Mouse (Mus musculus): Measurements from ENCODE around the gene Siah2. TPM values are rescaled to one million over a fixed set of nuclear protein-coding genes. Genes with fewer than 3 reads are reported as not detected.

The Siah2 gene
- 5.8 and 5.9 TPM in 2 replicates for polyA plus RNA-seq (2015; fragmentation: Nextera tagmentation; extraction: Ambion mirVana)

- H3K4me1 ChIP-seq (replicated peaks), result peaks cover 21% of the 10 kb centered on the region
- no peaks in the 10 kb centered on the region for H3K9me3 ChIP-seq
- peak within 1 kb of the TSS; percentile 91 for H3K9ac ChIP-seq (replicated peaks)
- H3K27ac ChIP-seq, result peak within 1 kb of the TSS; percentile 82
- peak within 1 kb of the TSS; percentile 90 for H3K4me2 ChIP-seq (replicated peaks)
- peak within 1 kb of the TSS; percentile 73 for H3K4me3 ChIP-seq (replicated peaks)
- H3K27me3 ChIP-seq, result peaks cover 12% of the 10 kb centered on the region; the same call in 1 of the 2 replicates
- peak; percentile 97 for ATAC-seq
- under 1% methylated on average over 82 of the region's 87 CpGs for WGBS
- no peaks in the 10 kb centered on the region for H3K36me3 ChIP-seq
Measured at GRCm38 (mm10) chr3:58691997-58692721, at the start of gene Siah2. Gene Siah2, minus strand, starts transcription at chr3:58692400.

GRCm38 (mm10) chr3:58739536-58739935 lies 47.3 kb upstream of the Siah2 start:
- H3K4me1 ChIP-seq (replicated peaks), result peaks cover 10% of the 10 kb centered on the region

GRCm38 (mm10) chr3:58738346-58739089 lies 46.3 kb upstream of the Siah2 start:
- H3K4me1 ChIP-seq (replicated peaks), result peaks cover 10% of the 10 kb centered on the region
- no peak overlapping the region for H3K9ac ChIP-seq (replicated peaks)
- peak; percentile 45; the same call in 1 of the 2 replicates for ATAC-seq
- 0 out of 2 replicates have a peak, but pooled peaks cover 4% of the 10 kb centered on the region for H3K27me3 ChIP-seq
- H3K27ac ChIP-seq, result no peak overlapping the region
- WGBS, result 11% methylated on average over 6 of the region's 6 CpGs
- H3K9me3 ChIP-seq, result no peaks in the 10 kb centered on the region
- H3K4me3 ChIP-seq (replicated peaks), result no peak overlapping the region
- H3K36me3 ChIP-seq, result no peaks in the 10 kb centered on the region
- H3K4me2 ChIP-seq (replicated peaks), result no peak overlapping the region

More at GRCm38 (mm10) chr3:58739536-58739935, 47.3 kb upstream of the Siah2 start:
- 0 out of 2 replicates have a peak, but pooled peaks cover 4% of the 10 kb centered on the region for H3K27me3 ChIP-seq
- no peak overlapping the region for H3K9ac ChIP-seq (replicated peaks)
- no peaks in the 10 kb centered on the region for H3K36me3 ChIP-seq
- 0 out of 2 replicates have a peak, but pooled peaks have one; percentile 37 for ATAC-seq
- H3K4me3 ChIP-seq (replicated peaks), result no peak overlapping the region
- H3K27ac ChIP-seq, result no peak overlapping the region
- WGBS, result 75% methylated on average over 2 of the region's 2 CpGs
- no peak overlapping the region for H3K4me2 ChIP-seq (replicated peaks)
- H3K9me3 ChIP-seq, result no peaks in the 10 kb centered on the region

GRCm38 (mm10) chr3:58731520-58731919 lies 39.3 kb upstream of the Siah2 start:
- no peak for ATAC-seq

GRCm38 (mm10) chr3:58730580-58730979 lies 38.4 kb upstream of the Siah2 start:
- H3K36me3 ChIP-seq, result no peaks in the 10 kb centered on the region
- 82% methylated on average over 3 of the region's 3 CpGs for WGBS
- no peak overlapping the region for H3K9ac ChIP-seq (replicated peaks)
- no peak overlapping the region for H3K4me3 ChIP-seq (replicated peaks)
- peaks cover 12% of the 10 kb centered on the region for H3K4me1 ChIP-seq (replicated peaks)
- no peaks in the 10 kb centered on the region for H3K27me3 ChIP-seq
- ATAC-seq, result no peak
- H3K4me2 ChIP-seq (replicated peaks), result no peak overlapping the region
- no peak overlapping the region for H3K27ac ChIP-seq
- H3K9me3 ChIP-seq, result no peaks in the 10 kb centered on the region

More at GRCm38 (mm10) chr3:58731520-58731919, 39.3 kb upstream of the Siah2 start:
- Histone ChIP-seq H3K9me3 (no peaks in the 10 kb centered on the region), H3K27ac (no peak overlapping the region), H3K27me3 (no peaks in the 10 kb centered on the region), H3K4me1 (replicated peaks) (peaks cover 12% of the 10 kb centered on the region), H3K4me3 (replicated peaks) (no peak overlapping the region), H3K36me3 (no peaks in the 10 kb centered on the region), H3K4me2 (replicated peaks) (no peak overlapping the region), H3K9ac (replicated peaks) (no peak overlapping the region)
- WGBS, result 81% methylated on average over 5 of the region's 5 CpGs

- no peaks in the 10 kb centered on the region for H3K36me3 ChIP-seq
- no peaks in the 10 kb centered on the region for H3K27me3 ChIP-seq
- no peak overlapping the region for H3K9ac ChIP-seq (replicated peaks)
- ATAC-seq, result peak; percentile 57
- H3K27ac ChIP-seq, result no peak overlapping the region
- H3K4me3 ChIP-seq (replicated peaks), result no peak overlapping the region
- no peaks in the 10 kb centered on the region for H3K9me3 ChIP-seq
- no peak overlapping the region for H3K4me2 ChIP-seq (replicated peaks)
- H3K4me1 ChIP-seq (replicated peaks), result peaks cover 12% of the 10 kb centered on the region
Measured at GRCm38 (mm10) chr3:58729549-58729948, 37.3 kb upstream of the Siah2 start.

GRCm38 (mm10) chr3:58727601-58728000 lies 35.4 kb upstream of the Siah2 start:
- Histone ChIP-seq H3K4me3 (replicated peaks) (no peak overlapping the region), H3K9ac (replicated peaks) (no peak overlapping the region), H3K4me2 (replicated peaks) (no peak overlapping the region), H3K4me1 (replicated peaks) (peaks cover 12% of the 10 kb centered on the region), H3K27me3 (no peaks in the 10 kb centered on the region), H3K36me3 (no peaks in the 10 kb centered on the region), H3K9me3 (no peaks in the 10 kb centered on the region), H3K27ac (no peak overlapping the region)
- WGBS, result 89% methylated on average over 4 of the region's 4 CpGs
- ATAC-seq, result no peak

- no peaks in the 10 kb centered on the region for H3K36me3 ChIP-seq
- H3K4me3 ChIP-seq (replicated peaks), result no peak overlapping the region
- no peaks in the 10 kb centered on the region for H3K9me3 ChIP-seq
- no peak overlapping the region for H3K27ac ChIP-seq
- no peak overlapping the region for H3K9ac ChIP-seq (replicated peaks)
- no peak for ATAC-seq
- H3K4me1 ChIP-seq (replicated peaks), result peaks cover 12% of the 10 kb centered on the region
- no peak overlapping the region for H3K4me2 ChIP-seq (replicated peaks)
- no peaks in the 10 kb centered on the region for H3K27me3 ChIP-seq
- 50% methylated on average over 3 of the region's 3 CpGs for WGBS
Measured at GRCm38 (mm10) chr3:58727012-58727411, 34.8 kb upstream of the Siah2 start.

- Histone ChIP-seq H3K27ac (no peak overlapping the region), H3K9ac (replicated peaks) (no peak overlapping the region), H3K27me3 (no peaks in the 10 kb centered on the region), H3K36me3 (no peaks in the 10 kb centered on the region), H3K9me3 (no peaks in the 10 kb centered on the region), H3K4me3 (replicated peaks) (no peak overlapping the region), H3K4me1 (replicated peaks) (peaks cover 12% of the 10 kb centered on the region), H3K4me2 (replicated peaks) (no peak overlapping the region)
- no peak for ATAC-seq
- 90% methylated on average over 3 of the region's 3 CpGs for WGBS
Measured at GRCm38 (mm10) chr3:58726374-58726773, 34.2 kb upstream of the Siah2 start.

GRCm38 (mm10) chr3:58724815-58725214 lies 32.6 kb upstream of the Siah2 start:
- no peak for ATAC-seq
- H3K4me3 ChIP-seq (replicated peaks), result no peak overlapping the region
- no peak overlapping the region for H3K4me2 ChIP-seq (replicated peaks)
- H3K27ac ChIP-seq, result no peak overlapping the region
- peaks cover 7% of the 10 kb centered on the region for H3K4me1 ChIP-seq (replicated peaks)
- no peaks in the 10 kb centered on the region for H3K27me3 ChIP-seq
- H3K9ac ChIP-seq (replicated peaks), result no peak overlapping the region
- no peaks in the 10 kb centered on the region for H3K36me3 ChIP-seq
- no peaks in the 10 kb centered on the region for H3K9me3 ChIP-seq

- Histone ChIP-seq H3K9ac (replicated peaks) (no peak overlapping the region), H3K27ac (no peak overlapping the region), H3K4me1 (replicated peaks) (no peaks in the 10 kb centered on the region), H3K27me3 (no peaks in the 10 kb centered on the region), H3K4me2 (replicated peaks) (no peak overlapping the region), H3K36me3 (no peaks in the 10 kb centered on the region), H3K4me3 (replicated peaks) (no peak overlapping the region), H3K9me3 (no peaks in the 10 kb centered on the region)
- ATAC-seq, result no peak
- 97% methylated on average over 2 of the region's 2 CpGs for WGBS
Measured at GRCm38 (mm10) chr3:58723656-58724055, 31.5 kb upstream of the Siah2 start.

GRCm38 (mm10) chr3:58719461-58720230 lies 27.4 kb upstream of the Siah2 start:
- no peak overlapping the region for H3K4me2 ChIP-seq (replicated peaks)
- H3K4me3 ChIP-seq (replicated peaks), result no peak overlapping the region
- no peak overlapping the region for H3K9ac ChIP-seq (replicated peaks)
- H3K4me1 ChIP-seq (replicated peaks), result no peaks in the 10 kb centered on the region
- no peaks in the 10 kb centered on the region for H3K9me3 ChIP-seq
- H3K27ac ChIP-seq, result no peak overlapping the region
- H3K36me3 ChIP-seq, result no peaks in the 10 kb centered on the region
- 67% methylated on average over 9 of the region's 9 CpGs for WGBS
- H3K27me3 ChIP-seq, result no peaks in the 10 kb centered on the region
- ATAC-seq, result no peak

Data from midbrain, embryonic 13.5 days (tissue).